Mouse (Mus musculus) small intestine, adult 2 months (tissue): Measurements from ENCODE around the gene Wiz.

Experiments used
- CTCF ChIP-seq: fragments of 200-500 bp; IDR thresholded peaks from 2 replicates; pipeline ENCODE4 v1.5.1; 2012; ENCODE audit warnings: low read depth, mild to moderate bottlenecking, control low read depth, inconsistent platforms, low read length, moderate library complexity, mixed read lengths; ENCODE audit not compliant: insufficient replicate concordance, insufficient read length; ENCODE audit errors: extremely low read depth
- POLR2A ChIP-seq: fragments of 200-500 bp; IDR thresholded peaks from 2 replicates; pipeline ENCODE4 v1.6.1; 2012; ENCODE audit warnings: low read depth, mild to moderate bottlenecking, control low read depth, inconsistent platforms, low read length, moderate library complexity

DNA sequence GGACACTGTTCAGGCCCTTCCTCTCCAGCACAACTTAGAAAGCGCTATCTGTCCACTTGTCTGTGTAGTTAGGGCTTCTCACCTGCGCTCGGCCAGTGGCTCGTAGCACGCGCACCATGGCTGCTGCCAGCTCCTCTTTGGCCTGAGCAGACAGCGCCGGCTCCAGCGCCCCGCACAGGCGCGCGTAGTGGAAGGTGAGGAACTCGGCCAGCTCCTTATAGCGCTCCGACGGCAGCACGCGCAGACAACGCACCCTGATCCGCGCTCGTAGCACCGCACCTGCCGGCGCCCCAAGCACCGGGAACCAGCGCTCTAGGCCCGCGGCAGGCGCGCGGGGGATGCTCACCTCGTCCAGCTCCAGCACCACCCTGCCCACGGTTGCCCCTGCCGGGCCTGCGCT, 7.0 kb upstream of the Wiz start:
- no peak for TF ChIP-seq CTCF
- TF ChIP-seq POLR2A = no peak
